Mouse (Mus musculus) liver, adult 2 months (tissue): ENCODE data around the gene Ppp6r2. TPM values are rescaled to one million over a fixed set of nuclear protein-coding genes. Genes with fewer than 3 reads are reported as not detected.

Source experiments
- DNase-seq: peaks from one replicate; pipeline ENCODE4 v3.0.0-alpha.2; 2011; ENCODE audit warnings: low read depth, low spot score; ENCODE audit errors: extremely low read depth
- H3K27ac ChIP-seq: fragments of 200-500 bp; replicated peaks from 2 replicates; pipeline ENCODE4 v1.5.1; 2012; ENCODE audit warnings: low read depth, mild to moderate bottlenecking, control low read depth, inconsistent platforms, low read length; ENCODE audit not compliant: insufficient read depth
- H3K27me3 ChIP-seq: fragments of 200-500 bp; 2 replicates; pipeline ENCODE4 v1.6.1; 2012; ENCODE audit warnings: mild to moderate bottlenecking, moderate library complexity, low read length, inconsistent platforms; ENCODE audit not compliant: control insufficient read depth, insufficient read depth
- H3K36me3 ChIP-seq: fragments of 200-500 bp; 2 replicates; pipeline ENCODE4 v1.6.1; 2012; ENCODE audit warnings: low read length, inconsistent platforms; ENCODE audit not compliant: control insufficient read depth, insufficient read depth
- H3K4me1 ChIP-seq: fragments of 200-500 bp; 2 replicates; pipeline ENCODE4 v1.6.1; 2011; ENCODE audit warnings: low read length; ENCODE audit not compliant: control insufficient read depth, insufficient read depth
- H3K4me3 ChIP-seq: fragments of 200-500 bp; 2 replicates; pipeline ENCODE4 v1.5.1; 2011; ENCODE audit warnings: low read depth, mild to moderate bottlenecking, control low read depth, low read length, moderate library complexity; ENCODE audit not compliant: insufficient read depth
- H3K79me2 ChIP-seq: fragments of 200-500 bp; 2 replicates; pipeline ENCODE4 v1.6.1; 2012; ENCODE audit warnings: inconsistent platforms, mild to moderate bottlenecking, low read length, moderate library complexity; ENCODE audit not compliant: control insufficient read depth, insufficient read depth
- H3K9ac ChIP-seq: fragments of 200-500 bp; 2 replicates; pipeline ENCODE4 v1.6.1; 2012; ENCODE audit warnings: low read depth, mild to moderate bottlenecking, control low read depth, inconsistent platforms, low read length
- CTCF ChIP-seq: fragments of 200-500 bp; IDR thresholded peaks from 2 replicates; pipeline ENCODE4 v1.5.1; 2011; ENCODE audit warnings: low read depth, low read length, control low read depth
- POLR2A ChIP-seq: fragments of 200-500 bp; IDR thresholded peaks from 2 replicates; pipeline ENCODE4 v1.6.1; 2011; ENCODE audit warnings: low read length, control low read depth; ENCODE audit not compliant: insufficient read depth; ENCODE audit errors: extremely low read depth
- WGBS: fragments of 180-500 bp; shearing (Covaris S2); methylation state at CpG from one replicate; pipeline ENCODE4 v1.1.7; 2018; 5-methylcytosine and 5-hydroxymethylcytosine counted together
- polyA plus RNA-seq: library from polyadenylated mRNA; depleted of rRNA; stranded (reverse); fragments of >200 nt; gene quantifications from 2 replicates; pipeline ENCODE4 v1.2.3, GENCODE M21; 2012
- total RNA-seq: library from RNA; depleted of rRNA; stranded (reverse); fragments of >200 nt; gene quantifications from 2 replicates; pipeline ENCODE4 v1.2.3, GENCODE M21; 2014

Ppp6r2 gene
- total and polyA plus RNA-seq, 2 experiments: 43.9 to 115 TPM

DNA sequence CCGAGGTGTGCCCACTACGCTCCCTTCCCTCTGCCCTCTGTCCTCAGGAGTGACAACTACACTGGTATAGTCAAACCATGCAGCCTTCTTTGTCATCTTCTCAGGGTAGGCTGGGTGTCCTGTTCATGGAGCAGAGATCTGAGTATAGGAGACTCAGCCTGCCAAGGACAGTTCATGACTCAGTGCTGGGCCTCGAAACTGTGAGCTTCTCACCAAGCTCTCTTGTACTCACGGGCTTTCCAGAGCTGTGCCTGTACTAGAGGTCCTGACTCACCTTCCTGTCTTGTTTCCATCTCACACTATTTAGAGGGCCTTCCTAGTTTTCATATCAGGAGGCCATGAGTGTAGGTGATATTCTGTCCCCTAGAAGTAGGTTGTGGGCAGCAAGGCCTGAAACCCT is 66.0 kb downstream of the Ppp6r2 start:
- no peak overlapping the region for H3K4me3 ChIP-seq

DNA sequence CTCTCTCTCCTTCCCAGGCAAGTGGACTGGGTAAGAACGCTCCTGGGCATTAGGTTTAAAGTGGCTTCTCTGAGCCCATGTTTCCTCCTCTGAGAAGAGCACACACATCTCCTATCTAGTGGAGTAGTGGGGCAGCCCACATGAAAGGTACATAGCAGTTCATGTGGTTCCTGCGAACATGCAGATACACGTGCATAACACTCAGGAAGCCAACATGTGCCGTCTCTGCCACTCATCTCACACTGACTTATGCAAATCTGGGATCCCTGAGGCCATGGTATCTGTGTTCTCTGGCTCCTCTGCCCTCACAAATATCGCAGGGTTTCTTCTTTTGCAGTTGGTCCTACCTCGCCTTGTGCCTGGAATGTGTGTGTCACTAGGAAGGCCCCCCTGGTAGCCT is 71.2 kb downstream of the Ppp6r2 start:
- H3K9ac ChIP-seq: no peak overlapping the region
- no peaks in the 10 kb centered on the region for H3K79me2 ChIP-seq
- no peak for TF ChIP-seq POLR2A
- no peak for TF ChIP-seq CTCF
- no peak overlapping the region for H3K27ac ChIP-seq
- H3K4me3 ChIP-seq: no peak overlapping the region
- 92% methylated on average over 6 of the region's 6 CpGs for WGBS
- H3K36me3 ChIP-seq: peaks cover 11% of the 10 kb centered on the region
- H3K4me1 ChIP-seq: no peaks in the 10 kb centered on the region
- no peaks in the 10 kb centered on the region for H3K27me3 ChIP-seq
- DNase-seq: no peak

More for the DNA sequence above, 66.0 kb downstream of the Ppp6r2 start:
- Histone ChIP-seq H3K4me1 (no peaks in the 10 kb centered on the region), H3K27me3 (no peaks in the 10 kb centered on the region), H3K27ac (no peak overlapping the region), H3K36me3 (peaks cover 27% of the 10 kb centered on the region), H3K9ac (no peak overlapping the region), H3K79me2 (no peaks in the 10 kb centered on the region)
- TF ChIP-seq CTCF (no peak), POLR2A (no peak)
- DNase-seq: no peak
- WGBS: 89% methylated on average over 4 of the region's 4 CpGs

DNA sequence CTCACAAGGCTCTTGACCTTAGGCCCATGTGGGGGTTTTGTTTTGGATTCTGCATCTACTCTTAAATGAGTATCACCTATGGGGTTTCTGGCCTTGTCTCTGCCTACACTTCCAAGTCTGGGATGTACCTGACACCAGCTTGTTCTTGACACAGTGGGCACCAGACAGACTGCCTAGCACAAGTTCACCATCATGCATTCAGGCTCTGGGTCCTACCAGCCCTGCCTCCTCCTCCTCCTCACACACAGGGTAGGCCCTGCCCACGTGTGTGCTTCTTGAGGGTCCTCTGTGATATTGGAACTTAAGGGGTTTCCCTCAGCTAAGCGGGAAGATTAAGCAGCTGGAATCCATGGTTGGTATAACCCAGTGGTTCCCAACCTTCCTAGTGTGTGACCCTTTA is 72.7 kb downstream of the Ppp6r2 start:
- WGBS: 94% methylated on average over 2 of the region's 2 CpGs
- H3K27me3 ChIP-seq: no peaks in the 10 kb centered on the region
- no peaks in the 10 kb centered on the region for H3K4me1 ChIP-seq
- H3K4me3 ChIP-seq: no peak overlapping the region
- H3K36me3 ChIP-seq: peaks cover 18% of the 10 kb centered on the region
- DNase-seq: no peak
- no peak overlapping the region for H3K27ac ChIP-seq
- H3K9ac ChIP-seq: no peak overlapping the region
- H3K79me2 ChIP-seq: no peaks in the 10 kb centered on the region
- TF ChIP-seq CTCF (no peak), POLR2A (no peak)

GRCm38 (mm10) chr15:89285004-89285403 is 73.7 kb downstream of the Ppp6r2 start:
- TF ChIP-seq CTCF: no peak
- no peak for TF ChIP-seq POLR2A
- H3K36me3 ChIP-seq: peaks cover 22% of the 10 kb centered on the region
- H3K9ac ChIP-seq: no peak overlapping the region
- no peak for DNase-seq
- H3K27ac ChIP-seq: no peak overlapping the region
- H3K4me1 ChIP-seq: no peaks in the 10 kb centered on the region
- H3K79me2 ChIP-seq: no peaks in the 10 kb centered on the region
- no peaks in the 10 kb centered on the region for H3K27me3 ChIP-seq
- no peak overlapping the region for H3K4me3 ChIP-seq

- WGBS: 97% methylated on average over 5 of the region's 5 CpGs
- Histone ChIP-seq H3K79me2 (no peaks in the 10 kb centered on the region), H3K36me3 (peaks cover 23% of the 10 kb centered on the region), H3K9ac (no peak overlapping the region), H3K4me3 (no peak overlapping the region), H3K27ac (no peak overlapping the region), H3K27me3 (no peaks in the 10 kb centered on the region), H3K4me1 (no peaks in the 10 kb centered on the region)
- DNase-seq: no peak
- no peak for TF ChIP-seq POLR2A
- no peak for TF ChIP-seq CTCF
These were observed 74.1 kb downstream of the Ppp6r2 start for GRCm38 (mm10) chr15:89285478-89285877.

DNA sequence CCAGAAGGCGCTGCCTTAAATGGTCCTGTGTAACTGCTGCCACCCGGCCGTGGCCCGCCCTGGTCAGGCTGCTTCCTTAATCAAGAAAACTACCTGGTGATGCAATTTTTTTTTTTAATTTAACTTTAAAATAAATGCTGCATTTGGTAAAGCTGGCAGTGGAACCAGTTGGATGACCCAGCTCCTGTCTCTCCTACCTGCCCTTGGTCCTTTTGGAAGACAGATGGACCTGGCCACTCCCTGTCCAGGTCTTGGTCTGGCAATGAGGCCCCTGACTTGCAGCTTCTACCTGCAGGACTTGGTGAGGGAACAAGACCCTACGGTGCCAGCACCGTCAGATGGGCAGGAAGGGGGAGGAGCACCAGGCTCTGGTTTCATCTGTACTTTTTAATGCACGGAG is 74.8 kb downstream of the Ppp6r2 start:
- H3K9ac ChIP-seq: no peak overlapping the region
- H3K27ac ChIP-seq: no peak overlapping the region
- no peaks in the 10 kb centered on the region for H3K79me2 ChIP-seq
- WGBS: 80% methylated on average over 7 of the region's 7 CpGs
- DNase-seq: no peak
- no peaks in the 10 kb centered on the region for H3K27me3 ChIP-seq
- peaks cover 27% of the 10 kb centered on the region for H3K36me3 ChIP-seq
- no peaks in the 10 kb centered on the region for H3K4me1 ChIP-seq
- no peak overlapping the region for H3K4me3 ChIP-seq
- TF ChIP-seq CTCF: no peak
- no peak for TF ChIP-seq POLR2A
